Mouse (Mus musculus): ENCODE results near the gene Pecr.

DNA sequence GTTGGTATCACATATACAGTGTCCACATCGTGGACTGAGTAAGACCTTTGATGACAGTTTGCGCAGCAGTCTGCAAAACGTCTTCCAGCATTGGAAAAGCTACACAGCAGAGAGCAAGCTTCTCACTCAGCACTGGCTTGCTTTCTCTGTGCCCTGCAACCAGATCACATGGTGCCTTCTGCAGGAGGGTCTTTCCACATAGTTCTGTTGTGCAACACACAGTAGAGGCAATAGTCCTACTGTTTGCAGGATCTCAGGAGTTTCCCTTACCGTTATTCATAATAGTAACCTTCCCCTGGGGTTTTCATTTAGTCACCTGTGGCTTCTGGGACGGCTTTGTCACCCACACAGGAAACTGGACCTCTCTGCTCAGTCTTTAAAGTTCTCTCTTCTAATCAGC is 36.6 kb upstream of the Pecr start:
- TF ChIP-seq CTCF (IDR thresholded peaks at IDR 0.05; ENCODE audit: low read depth, low read length) (no peak), POLR2A (IDR thresholded peaks at IDR 0.05; ENCODE audit: borderline replicate concordance, low read depth, low read length) (no peak)

Data from bone marrow macrophage, adult 2 months (primary cell).